Mouse (Mus musculus): ENCODE data around the gene Lrrtm3.

- TF ChIP-seq CTCF (IDR thresholded peaks at IDR 0.05; ENCODE audit: borderline replicate concordance, insufficient read depth, low read depth, low read length) (no peak), POLR2A (IDR thresholded peaks at IDR 0.05; ENCODE audit: borderline replicate concordance, insufficient read depth, low read length) (no peak)
Measured at GRCm38 (mm10) chr10:64075944-64076343, 14.1 kb downstream of the Lrrtm3 start.
